Mouse (Mus musculus) adipocyte (in vitro differentiated cells): ENCODE results near the gene Slc35b2.

Source experiments
- DNase-seq: peaks from one replicate; pipeline ENCODE4 v3.0.0-alpha.2; 2016; ENCODE audit warnings: low spot score

The Slc35b2 gene

DNA sequence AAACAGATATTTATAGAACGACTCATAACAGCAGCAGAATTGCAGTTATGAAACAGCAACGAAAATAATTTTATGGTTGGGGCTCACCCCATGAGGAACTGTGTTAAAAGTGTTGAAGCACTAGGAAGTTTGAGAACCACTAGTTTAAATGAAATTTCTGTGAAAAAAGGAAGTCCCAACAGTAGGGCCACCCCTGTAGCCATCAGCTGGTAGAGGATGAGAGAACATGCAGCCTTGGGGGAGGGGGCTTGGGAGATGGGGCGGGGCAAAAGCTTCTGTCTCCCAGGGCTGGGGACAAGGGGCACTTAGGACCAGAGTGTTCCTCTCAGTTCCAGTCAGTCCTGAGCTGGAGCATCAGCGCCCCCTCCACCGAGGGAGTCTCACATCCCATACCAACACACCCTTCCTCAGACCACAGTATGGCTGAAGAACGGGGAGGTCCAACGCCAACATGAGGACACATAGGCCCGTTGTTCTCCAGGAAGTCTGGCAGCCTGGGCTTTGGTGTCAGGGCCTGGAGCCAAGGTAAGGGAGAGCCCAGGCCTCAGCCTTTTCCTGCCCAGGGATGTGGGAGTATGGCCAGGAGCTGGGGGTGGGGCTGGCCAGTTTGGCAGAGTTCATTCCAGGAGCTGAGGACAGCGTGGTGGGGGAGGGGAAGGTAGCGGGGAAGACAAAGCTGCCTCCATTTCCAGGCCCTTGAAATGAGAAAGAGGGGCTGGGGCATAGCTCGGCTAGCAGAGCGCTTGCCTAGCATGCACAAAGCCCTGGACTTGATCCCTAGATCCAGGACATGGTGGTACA is 20.6 kb downstream of the Slc35b2 start:
- DNase-seq, result peak; percentile 97

DNA sequence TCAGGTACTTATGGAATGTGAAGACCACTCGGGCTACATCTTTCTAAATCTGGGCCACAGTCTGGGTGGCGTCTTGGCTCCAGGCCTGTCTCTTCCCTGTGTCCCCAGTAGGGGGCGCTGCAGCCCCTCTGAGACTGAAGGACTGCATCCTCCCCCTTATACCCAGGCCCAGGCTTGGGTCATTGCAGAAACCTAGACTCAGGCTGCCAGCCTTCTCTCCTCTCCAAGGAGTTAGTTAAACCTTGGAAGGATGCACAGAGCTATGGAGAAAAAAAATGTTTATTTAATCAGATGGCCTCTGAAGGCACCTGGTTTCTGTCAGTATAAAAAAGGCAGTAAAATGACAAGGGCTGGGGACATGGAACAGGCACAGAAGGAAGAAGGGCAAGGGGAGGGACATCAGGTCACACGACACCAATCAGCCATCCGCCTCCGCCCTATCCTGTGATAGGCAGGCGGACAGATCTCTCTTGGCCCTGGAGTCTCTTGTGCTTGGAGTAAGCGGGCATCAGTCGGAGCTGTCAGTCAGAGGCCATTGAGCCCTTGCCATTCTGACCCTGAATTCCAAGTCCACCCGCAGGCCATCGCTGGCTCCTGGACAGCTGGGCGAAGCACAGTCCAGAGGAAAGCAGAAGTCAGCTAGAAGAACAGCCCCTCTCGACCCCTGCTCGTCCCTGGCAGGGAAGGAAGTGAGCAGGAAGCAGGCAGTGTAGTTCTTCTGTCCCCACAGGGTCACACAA is 21.4 kb downstream of the Slc35b2 start:
- peak; percentile 87 for DNase-seq

DNA sequence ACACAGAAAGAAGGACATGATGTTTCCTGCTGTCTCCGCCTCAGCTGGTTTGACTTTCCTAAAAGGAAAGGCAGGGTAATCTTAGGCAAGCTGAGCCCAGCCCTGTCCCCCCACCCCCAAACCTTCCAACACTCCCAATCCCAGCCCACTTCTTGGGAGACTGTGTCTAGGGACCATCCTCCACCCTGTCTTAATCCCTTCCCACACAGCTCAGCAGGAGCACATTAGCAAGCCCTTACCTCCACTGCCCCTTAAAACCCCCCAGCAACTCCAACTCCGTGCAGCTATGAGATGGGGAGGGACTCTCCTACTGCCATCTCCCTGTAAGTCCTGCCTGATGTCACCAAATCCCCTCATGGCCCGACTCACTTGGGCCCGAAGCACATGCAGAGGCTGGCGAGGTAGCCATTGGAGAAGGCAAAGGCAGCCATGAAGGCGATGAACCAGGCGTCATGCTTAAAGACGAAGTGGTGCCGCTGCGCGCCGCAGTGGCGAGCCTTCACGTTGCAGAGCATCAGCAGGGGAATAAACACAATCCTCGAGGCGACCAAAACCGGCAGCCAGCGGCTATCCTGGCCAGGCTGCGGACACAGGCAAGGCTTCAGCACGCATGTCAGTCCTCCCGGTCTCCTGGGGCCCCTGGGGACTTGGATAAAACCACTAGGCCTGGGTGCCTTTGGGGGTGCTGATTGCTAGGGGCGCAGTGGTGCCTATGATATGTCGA is 22.2 kb downstream of the Slc35b2 start:
- DNase-seq, result no peak

DNA sequence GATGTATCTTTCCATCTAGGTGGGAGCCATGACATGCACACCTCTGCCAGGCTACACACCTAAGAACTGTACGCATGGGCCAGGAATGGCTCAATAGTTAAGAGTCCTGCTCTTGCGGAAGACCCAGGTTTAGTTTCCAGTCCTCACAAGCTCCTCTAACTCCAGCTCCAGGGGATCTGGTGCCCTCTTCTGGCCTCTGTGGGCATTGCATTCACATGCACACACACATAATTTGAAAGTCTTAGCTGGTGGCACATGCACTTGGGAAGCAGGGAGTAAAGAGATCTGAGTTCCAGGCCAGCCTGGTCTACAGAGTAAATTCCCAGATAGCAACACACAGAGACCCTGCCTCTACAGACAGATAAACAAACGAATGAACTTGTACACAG is 22.8 kb downstream of the Slc35b2 start:
- no peak for DNase-seq

DNA sequence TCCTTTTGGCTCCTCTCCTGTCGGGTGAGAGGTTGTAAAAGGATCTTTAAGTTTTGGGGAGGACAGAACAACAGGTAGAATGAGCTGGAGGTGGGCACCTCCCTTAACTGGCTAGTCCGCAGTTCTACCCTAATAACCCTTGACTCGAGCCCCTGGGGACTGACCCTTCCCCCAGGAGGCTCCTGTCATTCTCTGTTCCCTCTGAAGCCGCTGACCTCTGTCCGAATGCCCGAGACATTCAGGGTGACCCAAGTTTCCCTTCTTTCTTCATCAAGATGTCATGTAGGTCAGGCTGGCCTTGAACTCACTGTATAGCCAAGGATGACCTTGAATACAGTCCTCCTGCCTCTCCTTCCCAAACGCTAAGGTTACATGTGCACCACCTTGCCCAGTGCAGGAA is 24.7 kb downstream of the Slc35b2 start:
- DNase-seq, result no peak

DNA sequence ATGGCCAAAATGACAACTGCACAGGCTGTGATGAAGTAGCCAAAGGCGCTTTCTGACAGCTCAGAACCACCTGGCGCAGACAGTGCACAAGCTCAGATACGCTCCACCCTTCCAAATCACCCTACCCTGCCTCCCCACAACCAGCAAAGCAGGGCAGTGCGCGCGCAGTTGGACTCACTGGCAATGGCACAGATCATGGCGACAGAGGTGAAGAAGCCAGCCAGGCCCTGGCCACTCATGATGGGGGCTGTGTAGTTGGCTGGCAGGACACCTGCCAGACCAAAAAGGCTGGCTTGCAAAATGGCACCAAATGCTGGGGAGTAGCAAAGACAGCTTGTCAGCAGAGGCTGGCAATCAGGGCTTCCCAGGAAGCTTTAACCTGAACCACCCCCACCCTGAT is 25.6 kb downstream of the Slc35b2 start:
- no peak for DNase-seq

DNA sequence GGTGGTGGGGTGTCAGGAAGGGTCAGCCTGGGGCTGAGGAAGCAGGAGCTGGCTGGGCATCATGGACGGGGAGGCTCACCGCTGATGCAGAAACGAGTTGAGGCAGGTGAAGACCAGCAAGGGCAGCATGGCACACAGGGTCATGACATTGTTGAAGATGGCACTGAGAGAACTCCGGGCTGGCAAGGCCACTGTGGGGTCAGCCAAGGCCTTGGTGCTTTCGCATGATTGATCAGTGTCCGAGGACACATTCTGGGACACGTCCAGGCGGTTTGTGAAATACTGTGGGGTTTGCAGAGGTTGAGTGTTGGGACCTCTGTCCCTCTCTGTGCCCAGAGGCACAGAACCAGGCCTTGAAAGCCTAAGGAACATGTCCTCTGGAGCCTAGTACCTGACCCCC is 26.2 kb downstream of the Slc35b2 start:
- no peak for DNase-seq

DNA sequence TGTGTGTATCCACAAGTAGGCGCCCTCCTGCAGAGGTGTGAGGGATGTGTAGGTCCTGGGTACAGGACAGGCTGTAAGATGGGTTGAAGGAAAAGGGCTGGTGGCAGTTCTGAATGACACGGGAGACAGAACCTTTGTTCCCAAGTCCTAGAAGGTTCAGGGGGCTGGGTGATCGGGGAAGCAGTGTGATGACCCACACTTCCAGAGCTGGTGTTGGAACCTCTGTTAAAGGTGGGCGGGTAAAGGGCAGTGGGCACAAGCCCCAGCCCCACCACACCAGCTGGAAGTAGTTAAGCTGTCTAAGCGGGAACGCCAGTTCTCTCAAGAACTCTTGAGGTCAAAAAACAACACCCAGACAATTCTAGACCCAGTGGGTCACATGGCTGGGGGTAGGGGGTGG is 26.7 kb downstream of the Slc35b2 start:
- DNase-seq, result no peak

DNA sequence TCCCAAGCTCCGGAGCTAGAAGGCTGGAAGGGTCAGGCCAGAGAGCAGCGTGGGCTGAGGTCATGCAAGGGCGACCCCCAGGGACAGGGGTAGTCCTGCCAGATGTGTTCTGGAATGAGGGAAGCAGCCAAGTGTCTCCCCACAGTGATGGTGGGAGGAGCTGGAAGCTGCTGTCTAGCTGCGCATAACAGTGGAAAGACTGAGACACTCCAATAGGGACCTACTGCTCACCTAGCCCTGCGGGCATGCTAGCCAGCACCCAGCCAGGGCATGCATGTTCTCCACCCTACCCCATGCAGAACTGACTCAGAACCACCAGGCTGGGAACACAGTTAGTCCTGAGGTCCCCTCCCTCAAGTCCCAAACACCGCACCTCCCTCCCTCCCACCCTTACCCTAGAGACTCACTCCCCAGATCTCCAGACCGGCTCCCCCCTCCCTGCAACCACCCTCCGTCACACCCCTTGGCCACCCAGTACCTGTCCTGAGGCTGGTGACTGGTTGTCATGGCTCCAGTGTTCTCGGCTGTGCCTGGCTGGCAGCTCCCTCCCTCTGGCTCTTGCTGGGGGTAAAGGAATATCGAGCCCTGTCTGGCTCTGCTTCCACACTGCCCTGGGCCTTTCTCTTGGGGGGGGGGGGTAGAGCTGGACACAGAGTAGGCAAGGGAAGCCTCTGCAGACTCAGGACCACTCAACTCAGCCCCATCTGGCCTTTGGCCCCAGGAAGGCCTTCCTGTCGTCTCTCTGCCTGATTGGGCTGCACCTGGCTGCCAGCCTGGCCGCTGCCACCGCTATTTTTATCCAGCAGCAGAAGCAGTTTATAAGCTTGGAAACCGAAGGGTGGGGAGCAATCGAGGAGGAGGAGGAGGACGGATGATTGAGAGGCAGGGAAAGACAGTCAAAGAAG is 28.3 kb downstream of the Slc35b2 start:
- DNase-seq, result peak; percentile 34

DNA sequence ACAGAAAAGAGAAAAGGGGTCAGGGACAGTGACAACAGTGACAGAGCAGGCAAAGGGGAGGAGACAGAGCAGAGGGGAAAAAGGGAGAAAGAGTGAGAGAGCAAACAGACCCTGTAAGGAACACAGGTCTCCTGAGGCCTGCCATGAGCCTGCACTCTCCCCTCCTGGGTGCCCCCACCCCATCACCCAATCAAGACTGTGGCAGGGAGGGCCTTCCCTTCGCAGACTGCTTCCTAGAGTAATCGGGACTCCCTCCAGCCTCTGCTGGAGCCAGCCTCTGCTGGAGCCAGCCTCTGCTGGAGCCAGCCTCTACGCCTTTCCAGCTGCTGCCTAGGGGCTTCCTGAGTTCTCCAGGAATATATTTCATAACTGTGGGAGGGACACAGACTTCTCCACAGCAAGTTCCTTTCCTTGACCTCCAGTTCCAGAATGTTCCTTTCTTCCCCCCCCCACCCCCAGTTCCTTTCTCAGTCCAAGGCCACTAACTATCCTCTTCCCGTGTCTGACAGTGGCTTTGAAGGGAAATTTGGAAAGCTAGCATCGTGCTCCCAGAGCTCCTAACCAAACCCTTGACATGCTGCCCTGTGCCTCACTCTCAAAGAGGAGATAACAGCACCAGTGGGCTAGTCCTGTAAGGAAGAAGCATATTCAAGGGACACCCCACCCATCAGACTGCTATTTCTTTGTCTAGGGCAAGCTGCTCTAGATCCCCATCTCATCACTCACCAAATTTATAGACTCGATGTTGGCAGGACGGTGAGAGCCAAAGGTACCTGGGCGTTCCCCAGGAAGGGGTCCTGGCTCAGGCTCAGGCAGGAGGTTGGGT is 29.1 kb downstream of the Slc35b2 start:
- DNase-seq, result peak; percentile 61

DNA sequence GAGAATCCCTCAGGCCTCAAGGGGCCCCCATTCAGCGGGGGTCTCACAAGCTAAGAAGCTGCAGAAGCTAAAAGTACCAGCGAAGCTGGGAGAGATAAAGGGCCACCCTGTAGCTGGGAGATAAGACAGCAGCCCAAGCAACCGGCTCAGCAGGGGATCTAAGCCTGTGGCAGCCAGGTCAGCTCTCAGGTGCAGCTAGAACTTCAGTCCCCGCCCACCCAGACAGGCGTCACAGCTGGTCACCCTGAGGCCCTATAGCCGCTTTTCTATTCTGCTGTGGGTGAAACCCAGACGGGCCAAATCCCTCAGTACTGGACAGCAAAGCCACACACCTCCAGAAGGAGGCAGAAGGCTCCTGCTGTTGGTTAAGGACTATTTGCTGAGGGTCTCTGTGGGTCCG is 29.8 kb downstream of the Slc35b2 start:
- no peak for DNase-seq

DNA sequence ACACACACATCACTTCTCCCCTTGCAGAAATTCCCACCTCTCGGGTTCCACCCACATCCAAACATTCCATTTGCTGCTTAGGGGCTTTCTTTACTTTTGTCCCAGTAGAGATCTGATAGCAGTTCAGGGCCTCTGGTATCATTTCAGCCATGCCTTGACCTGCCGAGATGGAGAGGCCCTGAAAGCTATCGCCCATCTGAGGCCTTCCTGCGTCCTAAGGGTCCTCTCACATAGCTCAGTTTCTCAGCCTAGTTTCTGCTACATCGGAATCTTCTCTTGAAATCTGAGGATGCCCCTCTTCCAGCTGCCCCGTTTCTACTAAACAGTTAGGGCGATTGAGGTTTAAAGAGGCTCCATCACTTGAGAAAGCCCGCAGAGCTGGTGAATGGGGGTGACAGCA is 30.5 kb downstream of the Slc35b2 start:
- no peak for DNase-seq

DNA sequence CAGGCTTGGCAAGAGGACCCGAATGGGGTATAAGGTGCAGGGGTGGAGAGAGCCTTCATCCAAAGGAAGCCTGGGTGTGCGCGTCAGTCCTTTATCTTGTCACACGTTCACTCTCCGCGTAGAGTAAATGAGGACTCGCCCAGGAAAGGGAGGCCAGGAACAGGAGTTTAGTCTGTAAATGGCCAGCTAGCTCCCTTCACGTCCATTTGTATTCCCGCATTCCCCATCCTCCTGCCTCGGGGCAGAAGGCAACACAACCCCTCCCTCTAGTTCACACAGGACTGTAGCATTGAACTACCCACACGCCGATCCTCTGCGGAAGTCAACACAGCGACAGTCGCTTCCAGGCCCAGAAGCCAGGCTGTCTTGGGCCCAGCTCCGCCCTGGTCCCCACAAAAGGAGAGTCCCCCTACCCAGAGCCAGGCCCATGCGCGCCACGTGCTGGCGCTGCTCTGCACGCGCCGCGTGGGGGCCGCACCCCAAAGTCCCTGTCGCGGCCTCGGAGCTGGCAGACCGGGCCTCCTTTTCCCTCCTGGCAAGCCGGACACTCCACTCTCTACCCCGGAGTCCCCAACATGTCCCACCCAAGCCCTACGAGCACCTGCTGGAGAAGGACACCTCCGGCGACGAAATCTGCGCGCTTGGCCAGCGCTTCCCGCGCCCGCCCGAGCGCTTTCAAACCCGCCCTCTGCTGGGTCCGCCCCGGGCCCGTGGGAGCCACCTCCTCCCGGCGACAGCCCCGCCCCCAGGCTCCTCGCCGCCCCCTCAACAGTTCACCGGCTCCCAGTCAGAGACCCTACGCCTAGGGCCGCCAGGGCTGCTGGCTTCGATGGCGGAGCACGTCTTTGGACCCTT is 31.4 kb downstream of the Slc35b2 start:
- peak; percentile 33 for DNase-seq

DNA sequence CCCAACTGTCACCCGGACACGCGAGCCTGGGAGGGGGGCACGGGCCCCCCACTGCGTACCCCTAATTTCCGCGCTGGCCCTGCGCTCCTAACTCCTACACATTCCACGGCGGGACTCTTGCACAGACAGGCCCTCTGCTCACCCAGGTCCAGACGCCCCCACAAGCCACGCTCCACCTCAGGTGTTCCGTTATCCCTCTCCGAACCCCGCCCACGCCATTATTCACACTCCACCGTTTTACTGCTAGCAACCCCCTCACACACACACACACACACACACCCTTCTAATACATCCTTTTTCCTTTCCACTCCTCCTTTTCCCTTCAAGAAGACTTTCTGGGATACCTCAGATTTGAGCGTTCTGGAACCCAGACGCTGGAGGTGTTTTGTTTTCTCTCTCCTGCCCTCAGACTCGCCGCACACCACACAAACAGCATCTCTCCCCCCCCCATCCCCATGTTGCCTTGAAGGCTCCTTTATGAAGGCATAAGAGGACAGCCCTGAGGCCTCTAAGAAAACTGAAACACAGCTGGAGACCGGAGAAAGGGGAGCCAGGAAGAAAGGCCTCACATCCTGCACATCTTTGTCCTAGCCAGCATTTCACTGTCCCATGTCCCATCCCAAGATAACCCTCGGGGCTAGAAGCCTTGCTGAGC is 32.2 kb downstream of the Slc35b2 start:
- no peak for DNase-seq

DNA sequence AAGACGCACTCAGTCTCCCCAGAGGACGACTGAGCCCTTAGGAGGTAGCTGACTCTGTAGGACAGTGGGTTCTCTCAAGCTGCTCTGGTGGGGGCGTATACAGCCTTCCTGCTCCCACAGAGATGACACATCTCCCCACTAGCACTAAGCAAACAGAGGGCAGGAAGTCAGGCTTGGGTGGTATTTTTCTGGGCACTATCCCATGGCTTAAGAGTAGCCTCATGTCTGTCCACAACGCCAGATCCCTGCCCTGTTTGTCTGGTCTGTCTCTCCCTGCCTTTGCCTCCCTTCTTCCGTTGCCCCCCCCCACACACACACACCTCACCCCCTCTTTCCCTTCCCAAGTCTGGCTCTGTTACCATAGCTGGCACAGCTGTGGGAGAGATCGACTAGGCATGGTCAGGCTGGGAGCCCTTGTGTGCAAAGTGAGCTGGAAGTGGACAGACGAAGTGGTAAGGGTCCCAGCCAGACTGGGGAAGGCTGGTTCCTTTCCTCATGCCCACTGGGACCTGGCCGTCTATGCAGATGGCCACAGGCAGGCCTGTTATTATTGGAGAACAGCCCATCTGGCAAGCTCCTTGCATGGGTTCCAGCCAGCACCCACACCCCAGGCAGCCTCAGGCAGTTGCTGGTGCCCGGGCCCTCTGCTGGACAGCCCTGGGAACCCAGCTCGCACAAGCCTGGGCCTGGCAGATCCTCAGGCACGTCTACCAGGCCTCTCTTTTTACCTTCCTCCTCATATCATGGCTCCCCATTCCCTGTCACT is 33.1 kb downstream of the Slc35b2 start:
- DNase-seq, result peak; percentile 94

DNA sequence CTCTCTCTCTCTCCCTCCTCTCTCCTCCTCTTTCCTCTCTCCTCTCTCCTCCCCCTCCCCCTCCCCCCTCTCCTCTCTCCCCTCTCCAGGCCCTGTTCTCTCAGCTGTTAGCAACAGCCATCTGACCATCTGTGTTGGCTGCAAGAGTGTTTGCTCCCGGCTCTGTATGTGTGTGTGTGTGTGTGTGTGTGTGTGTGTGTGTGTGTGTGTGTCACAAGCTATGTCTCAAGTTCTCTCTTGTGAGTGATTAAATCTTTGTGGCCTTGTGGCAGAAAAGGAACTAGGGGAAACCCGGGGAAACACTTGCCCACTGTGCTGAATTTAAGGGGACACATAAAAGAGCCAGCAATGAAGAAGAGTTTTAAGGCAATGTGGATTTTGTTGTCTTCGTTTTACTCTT is 34.1 kb downstream of the Slc35b2 start:
- DNase-seq, result peak; percentile 83

DNA sequence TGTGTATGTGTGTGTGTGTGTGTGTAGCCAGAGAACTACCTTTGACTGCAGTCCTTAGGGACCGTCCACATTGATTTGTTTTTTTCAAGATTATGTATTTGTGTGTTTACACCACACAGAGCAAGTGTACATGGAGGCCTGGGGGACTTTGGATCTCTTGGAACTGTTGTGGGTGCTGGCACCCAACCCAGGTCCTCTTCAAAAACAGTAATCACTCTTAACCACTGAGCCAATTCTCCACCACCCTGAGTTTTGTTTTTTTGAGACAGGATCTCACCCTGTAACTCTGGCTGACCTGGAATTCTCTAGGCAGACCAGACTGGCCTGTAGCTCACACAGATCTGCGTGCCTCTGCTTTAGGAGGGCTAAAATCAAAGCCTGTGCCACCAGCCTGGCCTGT is 34.7 kb downstream of the Slc35b2 start:
- peak; percentile 45 for DNase-seq

DNA sequence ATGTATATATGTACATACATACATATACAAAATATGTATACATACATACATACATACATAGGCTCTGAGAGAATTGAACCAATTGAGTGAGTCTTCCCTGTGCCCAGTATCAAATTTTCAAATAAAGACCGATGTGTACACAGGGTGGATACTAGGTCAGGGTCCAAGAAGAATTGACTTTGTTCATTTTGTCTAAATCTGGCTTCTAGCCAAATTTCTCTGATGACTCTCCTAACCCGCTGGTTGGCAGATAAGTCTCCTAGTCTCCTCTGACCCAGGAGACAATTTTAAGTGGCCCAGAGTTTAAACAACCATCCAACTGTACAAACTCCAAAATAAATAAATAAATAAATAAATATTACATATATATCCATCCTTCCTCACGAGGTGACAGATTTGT is 35.2 kb downstream of the Slc35b2 start:
- DNase-seq, result peak; percentile 10
